Mouse (Mus musculus): Measurements from ENCODE around the gene Cnnm3. TPM values are rescaled to one million over a fixed set of nuclear protein-coding genes. Genes with fewer than 3 reads are reported as not detected.

The Cnnm3 gene
- polyA plus RNA-seq, 1 experiment from 2014 or later = 4.6 TPM

DNA sequence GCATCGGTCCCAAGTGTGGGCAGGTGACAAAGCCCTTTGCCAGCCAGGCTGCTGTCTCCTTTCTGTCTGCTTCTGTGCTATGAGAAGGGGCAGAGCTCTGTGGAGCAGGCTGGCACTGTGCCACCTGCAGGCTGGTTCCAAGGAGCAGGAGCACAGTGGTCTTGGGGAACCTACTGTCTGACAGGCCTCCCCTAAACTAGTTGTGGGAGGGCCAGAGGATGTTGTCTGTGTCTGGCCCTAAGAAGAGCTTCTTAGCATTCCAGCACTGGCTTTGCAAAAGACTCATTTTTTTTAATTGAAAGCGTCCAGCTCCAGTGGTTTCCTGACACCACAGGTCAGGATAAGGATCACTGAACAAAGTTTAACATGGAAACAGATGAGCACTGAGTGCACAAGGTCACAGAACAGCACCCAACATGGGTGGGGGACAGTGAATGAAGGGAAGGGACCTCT lies 33.3 kb upstream of the Cnnm3 start:
- Histone ChIP-seq H3K4me3 (no peak overlapping the region), H3K27me3 (no peaks in the 10 kb centered on the region), H3K36me3 (no peaks in the 10 kb centered on the region), H3K9ac (replicated peaks) (no peak overlapping the region), H3K4me1 (peaks cover 34% of the 10 kb centered on the region), H3K4me2 (replicated peaks) (no peak overlapping the region), H3K9me3 (no peaks in the 10 kb centered on the region), H3K27ac (replicated peaks) (no peak overlapping the region; the same call in 1 of the 2 replicates)
- ATAC-seq (ENCODE audit: low FRiP score, low read depth) = no peak
- 67% methylated on average over 2 of the region's 2 CpGs for WGBS

GRCm38 (mm10) chr1:36479903-36480899 lies 31.5 kb upstream of the Cnnm3 start:
- Histone ChIP-seq H3K9ac (replicated peaks) (no peak overlapping the region), H3K4me3 (no peak overlapping the region), H3K36me3 (no peaks in the 10 kb centered on the region), H3K27me3 (no peaks in the 10 kb centered on the region), H3K4me1 (peaks cover 16% of the 10 kb centered on the region), H3K4me2 (replicated peaks) (no peak overlapping the region), H3K9me3 (no peaks in the 10 kb centered on the region), H3K27ac (replicated peaks) (no peak overlapping the region)
- 90% methylated on average over 12 of the region's 12 CpGs for WGBS
- ATAC-seq (ENCODE audit: low FRiP score, low read depth) = no peak

DNA sequence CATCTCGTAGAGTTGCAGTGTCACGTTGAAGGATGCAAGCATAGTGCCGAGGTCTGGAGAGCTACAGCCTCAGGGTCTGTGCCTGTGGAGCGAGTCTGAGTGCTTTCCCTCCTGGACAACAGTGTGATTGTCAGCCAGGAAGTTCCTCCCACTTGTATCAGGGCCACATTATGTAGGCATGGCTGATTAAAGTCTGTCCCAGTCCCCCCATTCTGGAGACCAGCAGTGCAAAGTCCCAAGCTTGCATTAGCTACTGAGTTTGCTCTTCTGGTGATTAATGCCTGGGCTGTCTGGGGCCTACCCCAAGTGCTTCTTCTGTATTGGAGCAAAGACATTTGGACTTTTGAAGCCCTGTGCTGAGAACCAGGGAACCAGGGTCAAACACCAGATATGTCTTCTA lies 27.8 kb upstream of the Cnnm3 start:
- ATAC-seq (ENCODE audit: low FRiP score, low read depth) = no peak
- Histone ChIP-seq H3K4me3 (no peak overlapping the region), H3K9ac (replicated peaks) (no peak overlapping the region), H3K9me3 (no peaks in the 10 kb centered on the region), H3K4me1 (no peaks in the 10 kb centered on the region), H3K27ac (replicated peaks) (no peak overlapping the region), H3K4me2 (replicated peaks) (no peak overlapping the region), H3K27me3 (no peaks in the 10 kb centered on the region), H3K36me3 (no peaks in the 10 kb centered on the region)
- 78% methylated on average over 4 of the region's 4 CpGs for WGBS

DNA sequence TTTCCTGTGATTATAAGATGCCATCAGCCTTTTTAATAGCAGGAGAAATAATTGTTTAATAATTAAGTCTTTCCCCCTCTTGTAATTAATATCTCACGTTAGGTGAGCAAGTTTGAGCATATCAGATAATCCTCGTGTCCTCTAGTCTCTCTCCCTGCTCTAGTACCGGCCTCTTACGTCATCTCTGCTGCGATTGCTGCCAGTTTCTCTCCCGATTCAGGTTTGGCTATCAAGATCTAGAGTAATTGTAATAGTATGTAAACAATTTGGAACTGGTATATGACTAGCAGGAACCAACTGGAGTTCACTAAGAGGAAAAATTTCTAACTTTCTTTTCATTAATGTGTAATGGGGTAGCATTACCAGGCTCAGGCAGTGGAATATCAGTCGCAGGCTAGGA lies 26.6 kb upstream of the Cnnm3 start:
- Histone ChIP-seq H3K4me2 (replicated peaks) (no peak overlapping the region), H3K36me3 (no peaks in the 10 kb centered on the region), H3K4me3 (no peak overlapping the region), H3K27ac (replicated peaks) (no peak overlapping the region), H3K4me1 (no peaks in the 10 kb centered on the region), H3K27me3 (no peaks in the 10 kb centered on the region), H3K9me3 (no peaks in the 10 kb centered on the region), H3K9ac (replicated peaks) (no peak overlapping the region)
- ATAC-seq (ENCODE audit: low FRiP score, low read depth) = no peak
- 90% methylated on average over 7 of the region's 7 CpGs for WGBS

DNA sequence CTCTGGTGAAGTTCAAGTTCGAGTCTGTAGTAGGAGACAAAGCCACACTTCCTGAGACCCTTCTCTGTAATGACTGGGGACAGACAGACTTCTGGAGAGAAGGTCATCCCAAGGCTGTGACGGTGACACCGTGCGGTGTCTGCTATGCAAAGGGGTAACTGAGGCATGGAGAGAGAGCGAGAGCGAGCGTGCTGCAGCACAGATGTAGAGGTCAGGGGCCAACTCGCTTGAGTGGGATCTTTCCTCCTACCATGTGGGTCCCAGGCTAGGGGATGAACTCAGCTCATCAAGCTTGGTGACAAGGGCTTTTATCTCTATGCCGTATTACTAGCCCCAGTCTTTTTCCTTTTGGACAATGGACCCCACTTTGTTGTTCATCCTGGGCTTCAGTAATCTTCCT lies 24.6 kb upstream of the Cnnm3 start:
- no peak overlapping the region for H3K4me2 ChIP-seq (replicated peaks)
- no peak for ATAC-seq (ENCODE audit: low FRiP score, low read depth)
- no peak overlapping the region for H3K4me3 ChIP-seq
- no peaks in the 10 kb centered on the region for H3K27me3 ChIP-seq
- H3K27ac ChIP-seq (replicated peaks) = no peak overlapping the region
- 53% methylated on average over 9 of the region's 9 CpGs for WGBS
- no peaks in the 10 kb centered on the region for H3K4me1 ChIP-seq
- no peaks in the 10 kb centered on the region for H3K9me3 ChIP-seq
- no peak overlapping the region for H3K9ac ChIP-seq (replicated peaks)
- H3K36me3 ChIP-seq = no peaks in the 10 kb centered on the region

- H3K9me3 ChIP-seq = no peaks in the 10 kb centered on the region
- no peaks in the 10 kb centered on the region for H3K36me3 ChIP-seq
- no peak for ATAC-seq (ENCODE audit: low FRiP score, low read depth)
- H3K9ac ChIP-seq (replicated peaks) = no peak overlapping the region
- no peaks in the 10 kb centered on the region for H3K4me1 ChIP-seq
- 72% methylated on average over 6 of the region's 6 CpGs for WGBS
- H3K4me2 ChIP-seq (replicated peaks) = no peak overlapping the region
- no peaks in the 10 kb centered on the region for H3K27me3 ChIP-seq
- no peak overlapping the region for H3K4me3 ChIP-seq
- H3K27ac ChIP-seq (replicated peaks) = no peak overlapping the region
Measured at GRCm38 (mm10) chr1:36489661-36490060, 22.0 kb upstream of the Cnnm3 start.

GRCm38 (mm10) chr1:36492416-36493139 lies 19.1 kb upstream of the Cnnm3 start:
- no peak overlapping the region for H3K4me2 ChIP-seq (replicated peaks)
- no peaks in the 10 kb centered on the region for H3K36me3 ChIP-seq
- no peak overlapping the region for H3K27ac ChIP-seq (replicated peaks)
- ATAC-seq (ENCODE audit: low FRiP score, low read depth) = 0 out of 2 replicates have a peak, but pooled peaks have one; percentile 44
- WGBS = 50% methylated on average over 9 of the region's 9 CpGs
- H3K9ac ChIP-seq (replicated peaks) = no peak overlapping the region
- no peak overlapping the region for H3K4me3 ChIP-seq
- no peaks in the 10 kb centered on the region for H3K27me3 ChIP-seq
- H3K9me3 ChIP-seq = no peaks in the 10 kb centered on the region
- no peaks in the 10 kb centered on the region for H3K4me1 ChIP-seq

DNA sequence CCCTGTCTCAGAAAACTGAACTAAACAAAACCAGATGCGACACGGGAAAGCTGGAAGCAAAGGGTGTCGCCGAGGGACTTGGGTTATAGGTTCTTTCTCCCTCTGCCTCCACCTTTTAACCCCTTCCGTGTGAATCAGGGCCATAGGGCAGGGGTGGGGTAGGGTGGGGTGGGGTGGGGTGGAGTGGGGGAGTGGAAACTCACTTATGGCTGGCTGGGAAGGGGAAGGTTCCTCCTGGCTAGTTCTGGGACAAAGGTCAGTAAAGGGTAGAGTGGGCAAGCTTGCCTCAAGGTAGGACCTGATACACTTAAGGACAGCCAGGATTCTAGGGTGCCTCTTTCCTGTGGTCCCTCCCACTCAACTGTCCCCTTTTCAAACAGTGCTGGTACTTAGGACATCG lies 18.4 kb upstream of the Cnnm3 start:
- Histone ChIP-seq H3K4me3 (no peak overlapping the region), H3K27ac (replicated peaks) (no peak overlapping the region), H3K9ac (replicated peaks) (no peak overlapping the region), H3K9me3 (no peaks in the 10 kb centered on the region), H3K4me2 (replicated peaks) (no peak overlapping the region), H3K36me3 (no peaks in the 10 kb centered on the region; the same call in 1 of the 2 replicates), H3K27me3 (no peaks in the 10 kb centered on the region), H3K4me1 (no peaks in the 10 kb centered on the region)
- no peak for ATAC-seq (ENCODE audit: low FRiP score, low read depth)
- 79% methylated on average over 6 of the region's 6 CpGs for WGBS

- Histone ChIP-seq H3K9ac (replicated peaks) (no peak overlapping the region), H3K27me3 (no peaks in the 10 kb centered on the region), H3K9me3 (no peaks in the 10 kb centered on the region), H3K36me3 (peaks cover 13% of the 10 kb centered on the region; the same call in 1 of the 2 replicates), H3K4me2 (replicated peaks) (no peak overlapping the region), H3K27ac (replicated peaks) (no peak overlapping the region), H3K4me3 (no peak overlapping the region), H3K4me1 (no peaks in the 10 kb centered on the region)
- WGBS = 67% methylated on average over 2 of the region's 2 CpGs
- ATAC-seq (ENCODE audit: low FRiP score, low read depth) = no peak
Measured at GRCm38 (mm10) chr1:36496719-36497118, 14.9 kb upstream of the Cnnm3 start.

DNA sequence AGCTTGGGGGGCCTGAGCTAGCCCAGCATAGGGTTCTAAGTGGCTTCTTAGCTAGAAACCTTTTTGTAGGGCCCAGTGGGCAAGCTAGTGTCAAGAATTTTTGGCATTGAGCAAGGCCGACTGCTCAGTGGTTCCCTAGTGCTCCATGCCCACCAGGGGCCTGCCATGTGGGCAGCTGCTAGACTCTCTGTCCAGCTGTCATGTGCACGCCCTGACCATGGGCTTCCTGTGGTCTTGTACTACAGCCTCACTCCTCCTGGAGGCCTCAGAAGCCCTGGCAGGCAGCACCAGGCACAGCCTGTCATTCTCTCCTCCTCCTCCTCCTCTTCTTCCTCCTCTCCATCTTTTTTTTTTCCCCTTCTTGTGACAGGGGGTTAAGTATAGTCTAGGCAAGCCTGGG lies 14.4 kb upstream of the Cnnm3 start:
- WGBS = 86% methylated on average over 2 of the region's 2 CpGs
- no peak overlapping the region for H3K27ac ChIP-seq (replicated peaks)
- H3K9ac ChIP-seq (replicated peaks) = no peak overlapping the region
- no peak for ATAC-seq (ENCODE audit: low FRiP score, low read depth)
- peaks cover 13% of the 10 kb centered on the region; the same call in 1 of the 2 replicates for H3K36me3 ChIP-seq
- H3K4me1 ChIP-seq = no peaks in the 10 kb centered on the region
- no peak overlapping the region for H3K4me2 ChIP-seq (replicated peaks)
- no peaks in the 10 kb centered on the region for H3K9me3 ChIP-seq
- H3K4me3 ChIP-seq = no peak overlapping the region
- H3K27me3 ChIP-seq = no peaks in the 10 kb centered on the region

GRCm38 (mm10) chr1:36501261-36501660 lies 10.4 kb upstream of the Cnnm3 start:
- peaks cover 17% of the 10 kb centered on the region; the same call in 1 of the 2 replicates for H3K36me3 ChIP-seq
- H3K4me2 ChIP-seq (replicated peaks) = no peak overlapping the region
- no peak overlapping the region for H3K27ac ChIP-seq (replicated peaks)
- H3K4me3 ChIP-seq = no peak overlapping the region
- H3K9me3 ChIP-seq = no peaks in the 10 kb centered on the region
- no peaks in the 10 kb centered on the region for H3K27me3 ChIP-seq
- no peak for ATAC-seq (ENCODE audit: low FRiP score, low read depth)
- H3K4me1 ChIP-seq = no peaks in the 10 kb centered on the region
- H3K9ac ChIP-seq (replicated peaks) = no peak overlapping the region
- WGBS = 1% methylated on average over 3 of the region's 3 CpGs

DNA sequence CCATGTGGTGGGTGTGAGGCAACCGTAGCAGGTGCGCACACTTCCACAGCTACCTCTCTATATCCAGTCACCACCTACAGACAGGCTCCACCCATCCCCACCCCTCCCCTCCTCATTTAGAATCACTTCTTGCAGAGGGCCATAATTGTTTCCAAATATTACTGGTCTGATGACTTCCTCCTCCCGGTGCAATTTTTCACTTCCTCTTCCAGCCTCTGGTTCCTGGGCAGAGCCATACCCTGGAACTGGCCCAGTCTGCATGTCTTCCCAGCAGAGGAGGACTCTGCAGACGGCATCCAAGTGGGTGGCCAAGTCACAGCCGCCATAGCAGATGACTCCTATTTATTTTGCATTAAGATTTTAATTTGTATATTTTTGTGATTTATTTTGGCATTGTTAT lies 3.4 kb upstream of the Cnnm3 start:
- peaks cover 6% of the 10 kb centered on the region for H3K4me1 ChIP-seq
- 90% methylated on average over 5 of the region's 5 CpGs for WGBS
- no peak overlapping the region for H3K4me3 ChIP-seq
- no peak overlapping the region for H3K4me2 ChIP-seq (replicated peaks)
- peaks cover 3% of the 10 kb centered on the region; the same call in 1 of the 2 replicates for H3K9me3 ChIP-seq
- peaks cover 13% of the 10 kb centered on the region; the same call in 1 of the 2 replicates for H3K36me3 ChIP-seq
- no peak for ATAC-seq (ENCODE audit: low FRiP score, low read depth)
- no peak overlapping the region for H3K27ac ChIP-seq (replicated peaks)
- no peaks in the 10 kb centered on the region for H3K27me3 ChIP-seq
- H3K9ac ChIP-seq (replicated peaks) = no peak overlapping the region
